Mouse (Mus musculus) gastrocnemius, postnatal 10 days (tissue): Measurements from ENCODE around the gene Akap14. TPM values are rescaled to one million over a fixed set of nuclear protein-coding genes. Genes with fewer than 3 reads are reported as not detected.
"Not testable (repeated sequence)": the region's sequence is repeated elsewhere in the genome, so short reads cannot be mapped to it uniquely, and the experiment has no call there.

Experiments
- DNase-seq: peaks from one replicate; pipeline ENCODE4 v3.0.0; 2021; ENCODE audit warnings: mixed read lengths
- long read RNA-seq, 2 experiments: library from polyadenylated mRNA; stranded (forward); transcript quantifications; one replicate each; pipeline ENCODE4 v2.0.0; 2021
- total RNA-seq, 2 experiments: library from RNA; stranded (reverse); gene quantifications; 2 replicates each; pipeline ENCODE4 v1.2.3; 2021

Akap14 gene
- total RNA-seq, result not detected
- long read RNA-seq, experiment 1, result 0 reads
- long read RNA-seq, experiment 2, result 0 reads

- DNase-seq, result no peak
Observed at GRCm38 (mm10) chrX:37168742-37169141, at the start of gene Akap14. TSS of gene Akap14 (minus strand) at chrX:37168842.

GRCm38 (mm10) chrX:37210941-37211340 is 42.3 kb upstream of the Akap14 start, which contains the start of gene Gm9:
TSS of gene Gm9 (minus strand) at chrX:37211041.
- no peak for DNase-seq

GRCm38 (mm10) chrX:37198676-37199075 is 30.0 kb upstream of the Akap14 start:
- no peak for DNase-seq

GRCm38 (mm10) chrX:37191744-37192379 is 23.2 kb upstream of the Akap14 start:
- no peak for DNase-seq

GRCm38 (mm10) chrX:37191105-37191743 is 22.6 kb upstream of the Akap14 start, which contains the start of the genes Ndufa1 and Rnf113a1:
TSS of gene Ndufa1 (minus strand) at chrX:37191163.
TSS of gene Rnf113a1 (plus strand) at chrX:37191245.
- DNase-seq, result peak; percentile 76

GRCm38 (mm10) chrX:37190755-37191104 is 22.1 kb upstream of the Akap14 start:
- no peak for DNase-seq

- not testable (repeated sequence) for DNase-seq
Observed at GRCm38 (mm10) chrX:37184401-37184800, 15.8 kb upstream of the Akap14 start.

- DNase-seq, result no peak
Observed at GRCm38 (mm10) chrX:37167085-37167484, 1.6 kb downstream of the Akap14 start.

GRCm38 (mm10) chrX:37163115-37163514 is 5.5 kb downstream of the Akap14 start:
- no peak for DNase-seq

GRCm38 (mm10) chrX:37161169-37161568 is 7.5 kb downstream of the Akap14 start:
- no peak for DNase-seq

GRCm38 (mm10) chrX:37157839-37158238 is 10.8 kb downstream of the Akap14 start:
- DNase-seq, result no peak

GRCm38 (mm10) chrX:37144954-37145353 is 23.7 kb downstream of the Akap14 start:
- no peak for DNase-seq

GRCm38 (mm10) chrX:37144498-37144897 is 24.1 kb downstream of the Akap14 start:
- DNase-seq, result not testable (repeated sequence)

- DNase-seq, result no peak
Observed at GRCm38 (mm10) chrX:37141732-37142131, 26.9 kb downstream of the Akap14 start.

- peak; percentile 46 for DNase-seq
Observed at GRCm38 (mm10) chrX:37126671-37127358, 41.8 kb downstream of the Akap14 start, which contains the start of gene Nkap. TSS of gene Nkap (plus strand) at chrX:37126795.

- DNase-seq, result no peak
Observed at GRCm38 (mm10) chrX:37125511-37125910, 43.1 kb downstream of the Akap14 start.

GRCm38 (mm10) chrX:37120212-37120611 is 48.4 kb downstream of the Akap14 start:
- DNase-seq, result no peak

- DNase-seq, result no peak
Observed at GRCm38 (mm10) chrX:37119585-37119984, 49.1 kb downstream of the Akap14 start.

- no peak for DNase-seq
Observed at GRCm38 (mm10) chrX:37117085-37117484, 51.6 kb downstream of the Akap14 start.

GRCm38 (mm10) chrX:37110881-37111193 is 57.8 kb downstream of the Akap14 start:
- DNase-seq, result no peak

GRCm38 (mm10) chrX:37110193-37110880 is 58.3 kb downstream of the Akap14 start, which contains the start of gene Upf3b:
TSS of gene Upf3b (minus strand) at chrX:37110322.
- peak; percentile 82 for DNase-seq

GRCm38 (mm10) chrX:37109526-37110192 is 59.0 kb downstream of the Akap14 start:
- no peak for DNase-seq
